In the genomic region with DNA sequence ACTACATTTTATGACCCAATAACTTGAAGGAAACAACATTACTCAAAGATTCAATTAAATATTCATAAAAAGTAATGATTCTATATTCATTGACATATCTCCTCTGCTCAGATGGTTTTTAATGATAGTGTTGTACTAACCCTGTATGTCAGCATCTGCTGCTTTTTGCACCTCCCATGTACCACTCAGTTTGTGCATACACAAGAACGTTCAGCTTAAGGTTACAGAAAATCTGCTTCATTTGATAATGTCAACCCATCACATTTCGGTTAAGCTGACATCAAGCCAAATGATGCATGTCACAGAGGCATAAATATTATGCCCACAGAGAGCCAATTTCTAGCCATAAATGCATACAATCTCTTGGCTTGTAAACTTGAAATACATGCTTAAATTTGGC, we compare ENCODE assay signal across 21 mouse cellular contexts.
DNase-seq lines count a peak whose midpoint lies in the region; ATAC-seq lines count a peak whose summit lies in the region.
"Had no signal": no experiment of that assay in that cellular context is flagged by ENCODE, and none has a peak within 500 bp of the region (broad histone marks: within the 10 kb centered on the region; RNA-seq: fewer than 3 reads in every experiment).

No protein-coding gene starts in this region.

- no peak for DNase-seq in testis, postnatal 14 days (ENCODE audit: low spot score)
- DNase-seq: adrenal gland, adult 8-10 months; adrenal gland, postnatal 14 days; adrenal gland, postnatal 36 days; B cell, adult 2 months; cerebellum, adult 11-12 months; cerebellum, adult 2 months; cerebellum, adult 9-10 months; cerebellum, postnatal 10 days; cerebellum, postnatal 25 days had no signal

- no peak overlapping the region for H3K9ac ChIP-seq in forebrain, embryonic 13.5 days
- H3K9ac ChIP-seq in forebrain, embryonic 12.5 days, result no peak overlapping the region
- H3K9ac ChIP-seq in forebrain, embryonic 16.5 days (replicated peaks; ENCODE audit: low read depth, low read length), result no peak overlapping the region
- H3K9ac ChIP-seq in forebrain, embryonic 15.5 days (replicated peaks), result no peak overlapping the region
- H3K9ac ChIP-seq: embryonic facial prominence, embryonic 12.5 days had no signal

- no peaks in the 10 kb centered on the region for H3K36me3 ChIP-seq in forebrain, embryonic 13.5 days (ENCODE audit: poor library complexity, severe bottlenecking)
- no peaks in the 10 kb centered on the region for H3K36me3 ChIP-seq in forebrain, embryonic 12.5 days (replicated peaks)
- no peaks in the 10 kb centered on the region for H3K36me3 ChIP-seq in forebrain, embryonic 16.5 days (ENCODE audit: control insufficient read depth, insufficient read depth)
- H3K36me3 ChIP-seq in forebrain, embryonic 15.5 days, result no peaks in the 10 kb centered on the region
- H3K36me3 ChIP-seq: embryonic facial prominence, embryonic 10.5 days; embryonic facial prominence, embryonic 12.5 days; G1E had no signal

- H3K4me2 ChIP-seq in forebrain, embryonic 13.5 days, result no peak overlapping the region
- H3K4me2 ChIP-seq in forebrain, embryonic 12.5 days, result no peak overlapping the region
- no peak overlapping the region for H3K4me2 ChIP-seq in forebrain, embryonic 16.5 days (ENCODE audit: low read length)
- no peak overlapping the region for H3K4me2 ChIP-seq in forebrain, embryonic 15.5 days (replicated peaks)
- H3K4me2 ChIP-seq: embryonic facial prominence, embryonic 12.5 days had no signal

- H3K4me3 ChIP-seq in forebrain, embryonic 13.5 days, result no peak overlapping the region
- H3K4me3 ChIP-seq in forebrain, embryonic 12.5 days (replicated peaks), result no peak overlapping the region
- H3K4me3 ChIP-seq in forebrain, embryonic 16.5 days (replicated peaks; ENCODE audit: low read length), result no peak overlapping the region
- H3K4me3 ChIP-seq in forebrain, embryonic 15.5 days, result no peak overlapping the region
- H3K4me3 ChIP-seq: embryonic facial prominence, embryonic 10.5 days; embryonic facial prominence, embryonic 12.5 days had no signal

- peak; percentile 51; the same call in 1 of the 2 replicates for ATAC-seq in forebrain, embryonic 13.5 days
- no peak for ATAC-seq in forebrain, embryonic 12.5 days (ENCODE audit: low FRiP score)
- 0 out of 2 replicates have a peak, but pooled peaks have one; percentile 52 for ATAC-seq in forebrain, embryonic 16.5 days
- no peak for ATAC-seq in forebrain, embryonic 15.5 days (replicated peaks)
- ATAC-seq: activated CD4-positive, CD25-positive, alpha-beta regulatory T cell, adult 4 months; CD4-positive, CD25-positive, alpha-beta regulatory T cell, adult 4 months; Patski had no signal

- no peaks in the 10 kb centered on the region for H3K9me3 ChIP-seq in forebrain, embryonic 13.5 days (replicated peaks)
- H3K9me3 ChIP-seq in forebrain, embryonic 12.5 days, result no peaks in the 10 kb centered on the region
- no peaks in the 10 kb centered on the region for H3K9me3 ChIP-seq in forebrain, embryonic 16.5 days (ENCODE audit: control insufficient read depth, low read length)
- H3K9me3 ChIP-seq in forebrain, embryonic 15.5 days, result no peaks in the 10 kb centered on the region
- H3K9me3 ChIP-seq: embryonic facial prominence, embryonic 10.5 days; embryonic facial prominence, embryonic 12.5 days; G1E had no signal

- no peaks in the 10 kb centered on the region for H3K27me3 ChIP-seq in forebrain, embryonic 13.5 days
- no peaks in the 10 kb centered on the region for H3K27me3 ChIP-seq in forebrain, embryonic 12.5 days
- H3K27me3 ChIP-seq in forebrain, embryonic 16.5 days (replicated peaks; ENCODE audit: control insufficient read depth, insufficient read depth, low read length), result no peaks in the 10 kb centered on the region
- no peaks in the 10 kb centered on the region for H3K27me3 ChIP-seq in forebrain, embryonic 15.5 days
- H3K27me3 ChIP-seq: CH12.LX; embryonic facial prominence, embryonic 12.5 days; Patski had no signal

- 69% methylated on average over 2 of the region's 2 CpGs for WGBS in forebrain, embryonic 13.5 days
- WGBS in forebrain, embryonic 12.5 days, result 81% methylated on average over 2 of the region's 2 CpGs
- 49% methylated on average over 2 of the region's 2 CpGs for WGBS in forebrain, embryonic 16.5 days
- 56% methylated on average over 2 of the region's 2 CpGs for WGBS in forebrain, embryonic 15.5 days

- no peak overlapping the region for H3K27ac ChIP-seq in forebrain, embryonic 13.5 days
- no peak overlapping the region for H3K27ac ChIP-seq in forebrain, embryonic 12.5 days
- no peak overlapping the region for H3K27ac ChIP-seq in forebrain, embryonic 16.5 days (ENCODE audit: low read length)
- H3K27ac ChIP-seq in forebrain, embryonic 15.5 days (replicated peaks), result no peak overlapping the region
- H3K27ac ChIP-seq: embryonic facial prominence, embryonic 10.5 days; embryonic facial prominence, embryonic 12.5 days had no signal

- no peaks in the 10 kb centered on the region for H3K4me1 ChIP-seq in forebrain, embryonic 13.5 days
- H3K4me1 ChIP-seq in forebrain, embryonic 12.5 days, result no peaks in the 10 kb centered on the region
- H3K4me1 ChIP-seq in forebrain, embryonic 16.5 days (replicated peaks; ENCODE audit: control insufficient read depth, insufficient read depth, low read length), result no peaks in the 10 kb centered on the region
- peaks cover 2% of the 10 kb centered on the region; the same call in 1 of the 2 replicates for H3K4me1 ChIP-seq in forebrain, embryonic 15.5 days
- H3K4me1 ChIP-seq: embryonic facial prominence, embryonic 10.5 days; embryonic facial prominence, embryonic 12.5 days had no signal

Comparison
In these comparisons a context has a peak if more than half of its experiments do, and no peak if none do; other contexts are left out.
1. ATAC-seq: peak in forebrain, embryonic 13.5 days (single experiment) and forebrain, embryonic 16.5 days (single experiment); none in forebrain, embryonic 12.5 days (single experiment) and forebrain, embryonic 15.5 days (single experiment).